Mouse (Mus musculus) G1E (cell line): ENCODE measurements at regions not wholly inside any gene's neighbourhood (a gene's known extent, or its start where the extent isn't known, plus 50 kb on each side); places are given as distances from the start of the nearest gene placed in this dataset.

Experiments
- CTCF ChIP-seq: IDR thresholded peaks from 2 replicates; pipeline ENCODE4 v1.5.1; 2012; ENCODE audit warnings: low read depth, low read length, inconsistent platforms, mixed read lengths
- GATA1 ChIP-seq: IDR thresholded peaks from 2 replicates; pipeline ENCODE4 v1.6.1; 2012; ENCODE audit warnings: borderline replicate concordance, low read length, inconsistent platforms, mixed read lengths
- GATA2 ChIP-seq: IDR thresholded peaks from 2 replicates; pipeline ENCODE4 v1.6.1; 2012; ENCODE audit warnings: low read depth, low read length, inconsistent platforms, borderline replicate concordance
- POLR2AphosphoS5 ChIP-seq: IDR thresholded peaks from 2 replicates; pipeline ENCODE4 v1.6.1; 2012; ENCODE audit warnings: low read depth, low read length, inconsistent platforms; ENCODE audit not compliant: insufficient replicate concordance
- TAL1 ChIP-seq: conservative IDR thresholded peaks from 2 replicates; pipeline ENCODE4 v1.6.1; 2012; ENCODE audit warnings: low read depth, low read length, inconsistent platforms, mixed read lengths

GRCm38 (mm10) chr3:38268226-38268625, 216.4 kb downstream of the Ankrd50 start:
- TF ChIP-seq CTCF (no peak), GATA1 (no peak), POLR2AphosphoS5 (no peak), TAL1 (no peak), GATA2 (no peak)
